Mouse (Mus musculus) stomach, embryonic 14.5 days (tissue): ENCODE results near the gene Sec14l4. TPM values are rescaled to one million over a fixed set of nuclear protein-coding genes. Genes with fewer than 3 reads are reported as not detected.

Source experiments
- ATAC-seq: fragments of 200-750 bp; cut with Nextera tagmentation; 2 replicates; pipeline ENCODE4 v1.8.0; 2017; ENCODE audit warnings: low read depth, moderate TSS enrichment; ENCODE audit not compliant: insufficient number of reproducible peaks, insufficient read depth, low FRiP score
- H3K27ac ChIP-seq: fragments of 300-500 bp; sonication (generic); 2 replicates; pipeline ENCODE4 v1.5.1; 2014; ENCODE audit warnings: mild to moderate bottlenecking, low read length, moderate library complexity, mixed read lengths
- H3K27me3 ChIP-seq: fragments of 300-500 bp; sonication (generic); 2 replicates; pipeline ENCODE4 v1.6.1; 2014; ENCODE audit warnings: low read length, control low read depth, mixed read lengths; ENCODE audit not compliant: control insufficient read depth, insufficient read depth
- H3K36me3 ChIP-seq: fragments of 300-500 bp; sonication (generic); 2 replicates; pipeline ENCODE4 v1.6.1; 2014; ENCODE audit warnings: mild to moderate bottlenecking, control low read depth, low read length, moderate library complexity, mixed read lengths; ENCODE audit not compliant: control insufficient read depth, insufficient read depth
- H3K4me1 ChIP-seq: fragments of 300-500 bp; sonication (generic); 2 replicates; pipeline ENCODE4 v1.6.1; 2014; ENCODE audit warnings: low read length, control low read depth, mixed read lengths; ENCODE audit not compliant: control insufficient read depth, insufficient read depth
- H3K4me2 ChIP-seq: fragments of 300-500 bp; sonication (generic); replicated peaks from 2 replicates; pipeline ENCODE4 v1.6.1; 2014; ENCODE audit warnings: low read depth, low read length, control low read depth
- H3K4me3 ChIP-seq: fragments of 300-500 bp; sonication (generic); 2 replicates; pipeline ENCODE4 v1.5.1; 2014; ENCODE audit warnings: low read depth, low read length, control low read depth
- H3K9ac ChIP-seq: fragments of 300-500 bp; sonication (generic); replicated peaks from 2 replicates; pipeline ENCODE4 v1.6.1; 2014; ENCODE audit warnings: low read depth, mild to moderate bottlenecking, control low read depth, low read length, moderate library complexity, mixed read lengths
- H3K9me3 ChIP-seq: fragments of 300-500 bp; sonication (generic); 2 replicates; pipeline ENCODE4 v1.6.1; 2016; ENCODE audit warnings: low read depth, low read length, control low read depth; ENCODE audit not compliant: control insufficient read depth
- WGBS: fragments of 180-500 bp; shearing (Covaris S2); extraction: QIAGEN DNeasy Blood & Tissue Kit; methylation state at CpG from one replicate; pipeline ENCODE4 v1.1.7; 2014; 5-methylcytosine and 5-hydroxymethylcytosine counted together
- polyA plus RNA-seq: library from polyadenylated mRNA; unstranded; fragments of >200 nt; fragmentation: Nextera tagmentation; extraction: Ambion mirVana; gene quantifications from 2 replicates; pipeline ENCODE4 v1.2.1, GENCODE M21; 2014

The Sec14l4 gene
- polyA plus RNA-seq, 1 experiment from 2014 or later, result 0.51 TPM

DNA sequence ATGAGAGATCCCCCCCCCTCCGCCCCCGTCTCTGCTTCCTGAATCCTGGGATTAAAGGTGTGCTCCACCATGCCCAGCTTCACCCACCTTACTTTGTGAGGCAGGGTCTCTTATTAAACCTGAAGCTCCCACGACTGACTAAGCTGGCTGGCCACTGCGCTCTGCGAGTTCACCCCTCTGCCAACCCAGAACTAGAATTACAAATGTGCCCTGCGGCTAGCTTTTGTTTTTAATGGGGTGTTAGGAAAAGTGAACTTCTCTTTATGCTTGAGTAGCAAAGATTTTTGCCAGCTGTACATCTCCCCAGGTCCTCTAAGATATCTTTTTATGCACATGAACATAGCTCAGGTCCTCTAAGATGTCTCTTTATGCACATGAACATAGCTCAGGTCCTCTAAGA is 37.3 kb upstream of the Sec14l4 start:
- Histone ChIP-seq H3K27me3 (peaks cover 16% of the 10 kb centered on the region), H3K27ac (no peak overlapping the region), H3K36me3 (no peaks in the 10 kb centered on the region), H3K4me3 (no peak overlapping the region), H3K4me2 (no peak overlapping the region), H3K9ac (no peak overlapping the region), H3K9me3 (no peaks in the 10 kb centered on the region), H3K4me1 (no peaks in the 10 kb centered on the region)
- WGBS, result 79% methylated on average over 6 of the region's 6 CpGs
- ATAC-seq, result no peak

DNA sequence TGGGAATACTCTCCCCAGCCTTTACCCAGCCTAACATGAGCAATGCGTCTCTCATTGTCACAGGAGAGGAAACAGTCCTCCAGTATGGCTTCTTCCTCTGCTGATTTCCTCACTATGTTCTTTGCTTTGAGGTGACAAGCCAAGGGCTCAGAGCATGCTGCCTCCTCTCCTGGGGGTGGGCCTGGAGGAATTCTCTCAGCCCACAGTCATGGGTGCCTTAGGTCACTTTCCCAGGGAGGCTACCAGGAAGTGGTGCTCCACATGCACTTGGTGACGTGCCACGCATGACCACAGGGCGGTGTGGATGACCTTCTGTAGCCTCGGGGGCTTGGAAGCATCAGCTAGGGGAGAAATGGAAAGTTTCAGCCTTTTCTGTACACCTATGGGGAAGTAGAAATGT is 35.8 kb upstream of the Sec14l4 start:
- 82% methylated on average over 5 of the region's 5 CpGs for whole genome bisulfite sequencing

GRCm38 (mm10) chr11:3996840-3997239 is 34.4 kb upstream of the Sec14l4 start:
- 89% methylated on average over 3 of the region's 3 CpGs for WGBS
- H3K27me3 ChIP-seq, result peaks cover 23% of the 10 kb centered on the region

More for the DNA sequence above, 35.8 kb upstream of the Sec14l4 start:
- H3K36me3 ChIP-seq, result no peaks in the 10 kb centered on the region
- ATAC-seq, result no peak
- H3K9ac ChIP-seq, result no peak overlapping the region
- H3K27me3 ChIP-seq, result peaks cover 23% of the 10 kb centered on the region
- H3K27ac ChIP-seq, result no peak overlapping the region
- H3K9me3 ChIP-seq, result no peaks in the 10 kb centered on the region
- H3K4me1 ChIP-seq, result no peaks in the 10 kb centered on the region
- H3K4me3 ChIP-seq, result no peak overlapping the region
- H3K4me2 ChIP-seq, result no peak overlapping the region

GRCm38 (mm10) chr11:3997978-3998720 is 33.1 kb upstream of the Sec14l4 start:
- no peak overlapping the region for H3K9ac ChIP-seq
- peaks cover 23% of the 10 kb centered on the region for H3K27me3 ChIP-seq
- H3K4me1 ChIP-seq, result no peaks in the 10 kb centered on the region
- no peaks in the 10 kb centered on the region for H3K36me3 ChIP-seq
- H3K27ac ChIP-seq, result no peak overlapping the region
- H3K4me2 ChIP-seq, result peak overlapping the region; percentile 37
- WGBS, result 7% methylated on average over 66 of the region's 66 CpGs
- no peaks in the 10 kb centered on the region for H3K9me3 ChIP-seq
- no peak for ATAC-seq
- peak overlapping the region; percentile 18 for H3K4me3 ChIP-seq

More at GRCm38 (mm10) chr11:3996840-3997239, 34.4 kb upstream of the Sec14l4 start:
- Histone ChIP-seq H3K4me1 (no peaks in the 10 kb centered on the region), H3K27ac (no peak overlapping the region), H3K4me2 (no peak overlapping the region), H3K36me3 (no peaks in the 10 kb centered on the region), H3K4me3 (no peak overlapping the region), H3K9me3 (no peaks in the 10 kb centered on the region), H3K9ac (no peak overlapping the region)
- peak; percentile 18; the same call in 1 of the 2 replicates for ATAC-seq

GRCm38 (mm10) chr11:3999547-3999946 is 31.7 kb upstream of the Sec14l4 start:
- WGBS, result 59% methylated on average over 5 of the region's 5 CpGs
- Histone ChIP-seq H3K9ac (no peak overlapping the region), H3K9me3 (no peaks in the 10 kb centered on the region), H3K27ac (no peak overlapping the region), H3K4me3 (no peak overlapping the region), H3K4me1 (no peaks in the 10 kb centered on the region), H3K4me2 (no peak overlapping the region), H3K27me3 (peaks cover 23% of the 10 kb centered on the region), H3K36me3 (no peaks in the 10 kb centered on the region)
- ATAC-seq, result no peak

DNA sequence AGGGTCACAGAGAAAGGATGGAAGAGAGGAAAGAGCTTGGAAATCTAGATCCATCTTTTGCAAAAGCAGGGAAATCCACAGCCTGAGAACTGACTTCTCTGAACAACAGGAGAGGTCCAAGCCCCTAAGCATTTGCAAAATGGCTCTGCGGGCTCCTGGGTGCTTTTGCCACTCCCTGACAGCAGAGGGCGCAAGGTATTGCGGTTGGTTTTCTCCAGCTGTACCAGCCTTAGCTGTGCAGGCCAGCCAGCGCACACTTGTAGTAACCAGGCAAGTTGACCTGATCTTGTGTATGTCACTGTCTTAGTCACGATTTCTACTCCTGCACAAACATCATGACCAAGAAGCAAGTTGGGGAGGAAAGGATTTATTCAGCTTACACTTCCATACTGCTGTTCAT is 29.7 kb upstream of the Sec14l4 start:
- Histone ChIP-seq H3K4me1 (no peaks in the 10 kb centered on the region), H3K9me3 (no peaks in the 10 kb centered on the region), H3K27me3 (peaks cover 23% of the 10 kb centered on the region), H3K4me2 (no peak overlapping the region), H3K27ac (no peak overlapping the region), H3K9ac (no peak overlapping the region), H3K4me3 (no peak overlapping the region), H3K36me3 (no peaks in the 10 kb centered on the region)
- WGBS, result 6% methylated on average over 5 of the region's 5 CpGs
- no peak for ATAC-seq

DNA sequence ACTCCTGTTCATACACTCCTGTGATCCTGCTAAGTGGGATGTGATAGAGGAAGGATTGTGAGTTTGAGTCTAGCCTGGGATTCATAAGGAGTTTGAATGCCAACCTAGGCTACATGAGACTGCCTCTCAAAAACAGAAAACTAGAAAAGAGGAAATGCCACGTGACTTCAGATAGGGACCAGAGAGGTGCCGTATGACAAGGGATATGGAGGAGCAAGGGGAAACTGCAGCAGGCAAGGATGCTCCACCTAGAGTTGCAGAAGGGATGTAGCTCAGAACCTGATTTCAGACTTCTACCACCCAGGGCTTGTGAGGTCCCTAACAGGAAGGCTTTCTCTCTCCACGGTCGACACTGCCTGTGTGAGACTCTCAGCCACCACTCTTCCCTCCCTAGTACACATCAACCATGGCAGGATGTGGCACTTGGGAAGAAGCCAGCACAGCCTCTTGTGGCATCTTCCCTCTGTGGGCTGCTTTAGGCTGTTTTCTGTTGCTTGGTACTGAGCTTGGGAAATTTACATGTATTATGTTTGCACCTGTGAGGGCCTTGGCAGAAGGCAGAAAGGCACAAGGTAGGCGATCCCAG is 25.9 kb upstream of the Sec14l4 start:
- Histone ChIP-seq H3K9me3 (no peaks in the 10 kb centered on the region), H3K27ac (no peak overlapping the region), H3K4me2 (no peak overlapping the region), H3K4me3 (no peak overlapping the region), H3K4me1 (no peaks in the 10 kb centered on the region), H3K9ac (no peak overlapping the region), H3K36me3 (no peaks in the 10 kb centered on the region), H3K27me3 (0 out of 2 replicates have a peak, but pooled peaks cover 2% of the 10 kb centered on the region)
- WGBS, result 61% methylated on average over 5 of the region's 5 CpGs
- no peak for ATAC-seq

GRCm38 (mm10) chr11:4006462-4006861 is 24.8 kb upstream of the Sec14l4 start:
- 80% methylated on average over 3 of the region's 3 CpGs for WGBS
- Histone ChIP-seq H3K9me3 (no peaks in the 10 kb centered on the region), H3K36me3 (no peaks in the 10 kb centered on the region), H3K4me3 (no peak overlapping the region), H3K27me3 (no peaks in the 10 kb centered on the region), H3K9ac (no peak overlapping the region), H3K27ac (no peak overlapping the region), H3K4me1 (no peaks in the 10 kb centered on the region), H3K4me2 (no peak overlapping the region)
- ATAC-seq, result no peak
